Mouse (Mus musculus) spleen, postnatal 4 days (tissue): ENCODE data around the gene Cep128.
A peak's percentile ranks its signal among the peaks of the same experiment; 100 is the strongest.

ENCODE experiments used
- DNase-seq, 2 experiments: peaks; one replicate each; pipeline ENCODE4 v3.0.0; 2022; ENCODE audit warnings: low spot score in 2 of 2

The Cep128 gene

GRCm38 (mm10) chr12:91307733-91308132, 76.5 kb downstream of the Cep128 start:
- DNase-seq, result no peak

GRCm38 (mm10) chr12:91305769-91306168, 78.4 kb downstream of the Cep128 start:
- DNase-seq, result no peak

GRCm38 (mm10) chr12:91305038-91305437, 79.2 kb downstream of the Cep128 start:
- peak in 1 of 2 experiments; percentile 2 for DNase-seq

- no peak for DNase-seq
Observed at GRCm38 (mm10) chr12:91298700-91299099, 85.5 kb downstream of the Cep128 start.

GRCm38 (mm10) chr12:91295870-91296269, 88.3 kb downstream of the Cep128 start:
- DNase-seq, result no peak

- no peak for DNase-seq
Observed at GRCm38 (mm10) chr12:91295436-91295835, 88.8 kb downstream of the Cep128 start.

GRCm38 (mm10) chr12:91273936-91274335, 110.3 kb downstream of the Cep128 start:
- no peak for DNase-seq

GRCm38 (mm10) chr12:91269634-91270033, 114.6 kb downstream of the Cep128 start:
- no peak for DNase-seq

- DNase-seq, result no peak
Observed at GRCm38 (mm10) chr12:91268974-91269373, 115.2 kb downstream of the Cep128 start.

- DNase-seq, result no peak
Observed at GRCm38 (mm10) chr12:91266014-91266413, 118.2 kb downstream of the Cep128 start.

GRCm38 (mm10) chr12:91265462-91265861, 118.7 kb downstream of the Cep128 start:
- no peak for DNase-seq

GRCm38 (mm10) chr12:91264828-91265355, 119.3 kb downstream of the Cep128 start:
- DNase-seq, result no peak

- no peak for DNase-seq
Observed at GRCm38 (mm10) chr12:91263705-91264104, 120.5 kb downstream of the Cep128 start.

GRCm38 (mm10) chr12:91262801-91263200, 121.4 kb downstream of the Cep128 start:
- DNase-seq, result no peak

GRCm38 (mm10) chr12:91256334-91256733, 127.9 kb downstream of the Cep128 start:
- no peak for DNase-seq

GRCm38 (mm10) chr12:91254831-91255230, 129.4 kb downstream of the Cep128 start:
- no peak for DNase-seq

- DNase-seq, result no peak
Observed at GRCm38 (mm10) chr12:91220609-91221008, 163.6 kb downstream of the Cep128 start.

- DNase-seq, result no peak
Observed at GRCm38 (mm10) chr12:91205550-91205949, 178.7 kb downstream of the Cep128 start.

GRCm38 (mm10) chr12:91204330-91204729, 179.9 kb downstream of the Cep128 start:
- no peak for DNase-seq

- DNase-seq, result no peak
Observed at GRCm38 (mm10) chr12:91202496-91202895, 181.7 kb downstream of the Cep128 start.

GRCm38 (mm10) chr12:91189111-91189510, 195.1 kb downstream of the Cep128 start:
- no peak for DNase-seq

GRCm38 (mm10) chr12:91185564-91185963, 198.6 kb downstream of the Cep128 start:
- no peak for DNase-seq

- DNase-seq, result no peak
Observed at GRCm38 (mm10) chr12:91184616-91185015, 199.6 kb downstream of the Cep128 start.

GRCm38 (mm10) chr12:91183928-91184327, 200.3 kb downstream of the Cep128 start:
- no peak for DNase-seq
